Mouse (Mus musculus) heart, postnatal 0 days (tissue): Measurements from ENCODE around the gene Stum.

Experiments
- CTCF ChIP-seq: IDR thresholded peaks from 2 replicates; pipeline ENCODE4 v1.5.1; 2016; ENCODE audit warnings: antibody characterized with exemption, control low read depth, low read depth
- EP300 ChIP-seq: IDR thresholded peaks from 2 replicates; pipeline ENCODE4 v1.6.1; 2016; ENCODE audit warnings: antibody characterized with exemption, low read depth

DNA sequence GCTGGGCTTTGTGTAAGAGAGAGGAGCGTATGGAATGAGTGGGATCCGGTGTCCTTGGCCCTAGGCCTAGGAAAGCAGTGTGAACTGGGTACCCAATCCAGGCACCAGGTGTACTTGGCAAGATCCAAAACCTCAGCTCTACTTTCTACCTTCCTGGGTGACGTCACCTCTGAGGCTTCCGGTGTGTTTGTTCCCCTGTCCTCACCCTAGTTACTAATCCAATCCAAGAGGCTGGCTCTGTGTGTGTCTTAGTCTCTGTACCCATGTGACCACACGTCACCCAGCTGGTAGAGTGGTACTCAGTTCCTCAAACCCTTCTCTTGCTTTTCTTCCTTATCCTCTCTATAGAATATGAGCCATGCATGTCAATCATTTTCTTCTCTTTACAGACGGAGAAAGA is 81.6 kb downstream of the Stum start:
- TF ChIP-seq EP300 (no peak), CTCF (no peak)
